Mouse (Mus musculus) bone marrow, adult 2 months (tissue): ENCODE measurements around the gene Mob1b. TPM values are rescaled to one million over a fixed set of nuclear protein-coding genes. Genes with fewer than 3 reads are reported as not detected.

Source experiments
- H3K27ac ChIP-seq: fragments of 200-500 bp; 2 replicates; pipeline ENCODE4 v1.5.1; 2012; ENCODE audit warnings: low read depth, mild to moderate bottlenecking, control low read depth, inconsistent platforms, low read length; ENCODE audit not compliant: control insufficient read depth, poor library complexity, insufficient read depth
- H3K4me1 ChIP-seq: fragments of 200-500 bp; 2 replicates; pipeline ENCODE4 v1.6.1; 2011; ENCODE audit warnings: low read length; ENCODE audit not compliant: control insufficient read depth, insufficient read depth
- H3K4me3 ChIP-seq: fragments of 200-500 bp; replicated peaks from 2 replicates; pipeline ENCODE3; 2011; ENCODE audit warnings: mild to moderate bottlenecking, low read depth, low read length, control low read depth; ENCODE audit not compliant: control insufficient read depth
- CTCF ChIP-seq: fragments of 200-500 bp; IDR thresholded peaks from 2 replicates; pipeline ENCODE4 v1.5.1; 2011; ENCODE audit warnings: low read length, control low read depth; ENCODE audit not compliant: control insufficient read depth, insufficient read depth
- POLR2A ChIP-seq: fragments of 200-500 bp; IDR thresholded peaks from 2 replicates; pipeline ENCODE4 v1.6.1; 2011; ENCODE audit warnings: low read depth, mild to moderate bottlenecking, control low read depth, low read length, borderline replicate concordance; ENCODE audit not compliant: control insufficient read depth
- WGBS: fragments of 180-500 bp; shearing (Covaris S2); methylation state at CpG from one replicate; pipeline ENCODE4 v1.1.7; 2018; 5-methylcytosine and 5-hydroxymethylcytosine counted together
- polyA plus RNA-seq: library from polyadenylated mRNA; stranded (reverse); fragments of >200 nt; gene quantifications from 2 replicates; pipeline ENCODE4 v1.2.4, GENCODE M21; 2011; ENCODE audit warnings: low replicate concordance; ENCODE audit not compliant: missing spikeins, insufficient read depth, insufficient read length

Mob1b gene
- polyA plus RNA-seq, result 9.2 and 13.1 TPM in 2 replicates

GRCm38 (mm10) chr5:88720116-88721002 is at the start of gene Mob1b:
Gene Mob1b, plus strand, starts transcription at chr5:88720855.
- under 1% methylated on average over 51 of the region's 54 CpGs for WGBS
- peak within 1 kb of the TSS; percentile 93 for H3K27ac ChIP-seq
- H3K4me1 ChIP-seq, result peaks cover 2% of the 10 kb centered on the region
- peak within 1 kb of the TSS; percentile 96 for H3K4me3 ChIP-seq
- TF ChIP-seq POLR2A (peak; percentile 96; the same call in 1 of the 2 replicates), CTCF (no peak)

GRCm38 (mm10) chr5:88674703-88675442 is 45.8 kb upstream of the Mob1b start:
- under 1% methylated on average over 44 of the region's 47 CpGs for WGBS
- Histone ChIP-seq H3K4me1 (no peaks in the 10 kb centered on the region), H3K27ac (peak overlapping the region; percentile 93), H3K4me3 (peak overlapping the region; percentile 80)
- TF ChIP-seq POLR2A (no peak), CTCF (no peak)

- peak within 1 kb of the TSS; percentile 80 for H3K4me3 ChIP-seq
- peak within 1 kb of the TSS; percentile 93 for H3K27ac ChIP-seq
- no peaks in the 10 kb centered on the region for H3K4me1 ChIP-seq
- WGBS, result under 1% methylated on average over 118 of the region's 127 CpGs
- no peak for TF ChIP-seq CTCF
- peak; percentile 58; the same call in 1 of the 2 replicates for TF ChIP-seq POLR2A
Observed at GRCm38 (mm10) chr5:88675443-88676387, 44.9 kb upstream of the Mob1b start, which contains the start of gene Grsf1. Gene Grsf1, minus strand, starts transcription at chr5:88676171.

- Histone ChIP-seq H3K27ac (no peak overlapping the region), H3K4me1 (no peaks in the 10 kb centered on the region), H3K4me3 (no peak overlapping the region)
- 35% methylated on average over 7 of the region's 7 CpGs for WGBS
- no peak for TF ChIP-seq CTCF
Observed at GRCm38 (mm10) chr5:88678929-88679328, 41.7 kb upstream of the Mob1b start.

- Histone ChIP-seq H3K4me1 (no peaks in the 10 kb centered on the region), H3K27ac (no peak overlapping the region), H3K4me3 (no peak overlapping the region)
- 62% methylated on average over 6 of the region's 6 CpGs for WGBS
- no peak for TF ChIP-seq CTCF
- TF ChIP-seq POLR2A, result no peak
Observed at GRCm38 (mm10) chr5:88679341-88679740, 41.3 kb upstream of the Mob1b start.

GRCm38 (mm10) chr5:88680567-88680966 is 40.1 kb upstream of the Mob1b start:
- WGBS, result 85% methylated on average over 6 of the region's 6 CpGs
- TF ChIP-seq POLR2A (no peak), CTCF (no peak)
- Histone ChIP-seq H3K4me3 (no peak overlapping the region), H3K27ac (no peak overlapping the region), H3K4me1 (no peaks in the 10 kb centered on the region)

- TF ChIP-seq POLR2A, result no peak
- Histone ChIP-seq H3K4me1 (no peaks in the 10 kb centered on the region), H3K27ac (no peak overlapping the region), H3K4me3 (no peak overlapping the region)
- 78% methylated on average over 9 of the region's 9 CpGs for WGBS
Observed at GRCm38 (mm10) chr5:88683706-88684105, 36.9 kb upstream of the Mob1b start.

- no peak for TF ChIP-seq CTCF
- no peak for TF ChIP-seq POLR2A
- Histone ChIP-seq H3K27ac (no peak overlapping the region), H3K4me3 (no peak overlapping the region), H3K4me1 (no peaks in the 10 kb centered on the region)
- WGBS, result 37% methylated on average over 3 of the region's 3 CpGs
Observed at GRCm38 (mm10) chr5:88684226-88684625, 36.4 kb upstream of the Mob1b start.
